Mouse (Mus musculus) duodenum, adult 2 months (tissue): ENCODE data around the gene Olfr1192-ps1. TPM values are rescaled to one million over a fixed set of nuclear protein-coding genes. Genes with fewer than 3 reads are reported as not detected.

ENCODE experiments used
- polyA plus RNA-seq: library from polyadenylated mRNA; depleted of rRNA; stranded (reverse); fragments of >200 nt; gene quantifications from 2 replicates; pipeline ENCODE4 v1.2.3, GENCODE M21; 2012; ENCODE audit warnings: low replicate concordance; rRNA removed

The Olfr1192-ps1 gene
- polyA plus RNA-seq, result not detected in 2 replicates

DNA sequence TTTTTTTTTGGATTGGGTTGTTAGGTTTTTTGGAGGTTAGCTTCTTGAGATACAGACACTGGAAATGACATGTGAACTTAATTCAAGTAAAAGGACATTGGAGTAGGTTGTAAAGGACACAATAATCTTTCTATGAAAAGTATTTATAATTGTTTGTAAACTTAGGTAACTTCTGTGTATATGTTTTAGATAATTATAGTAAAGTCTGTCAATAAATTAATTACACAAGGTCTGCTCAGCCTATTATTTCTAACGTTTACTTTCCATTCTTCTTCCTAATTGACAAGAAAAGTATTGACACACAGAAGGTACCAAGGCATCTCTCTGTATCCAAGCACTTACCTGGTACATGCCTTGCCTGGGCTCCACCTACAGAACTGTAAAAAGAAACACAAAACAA, at the start of gene Olfr1192-ps1:
TSS of gene Olfr1192-ps1 (plus strand) at position 301 of the 400 bp plus-strand sequence.

DNA sequence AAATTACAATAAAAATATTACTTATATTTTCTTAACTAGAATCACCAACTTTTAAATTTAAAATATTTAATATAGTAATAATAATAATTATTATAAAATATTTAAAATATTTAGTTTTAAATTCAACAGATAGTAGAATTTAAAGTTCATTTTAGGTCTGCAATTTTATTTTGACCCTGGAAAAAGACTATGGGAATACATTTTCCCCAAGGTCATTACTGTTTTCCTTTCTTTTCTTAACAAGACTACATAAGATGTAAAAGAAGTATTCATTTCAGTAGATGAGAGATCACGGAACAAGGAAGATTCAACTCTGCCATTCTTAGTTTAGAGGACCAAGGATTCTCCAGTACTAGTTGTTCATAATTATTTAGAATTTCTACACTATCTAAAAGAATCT, 8.1 kb upstream of the Olfr1192-ps1 start, which contains the start of gene Olfr1191-ps1:
TSS of gene Olfr1191-ps1 (plus strand) at position 301 of the 400 bp plus-strand sequence.

DNA sequence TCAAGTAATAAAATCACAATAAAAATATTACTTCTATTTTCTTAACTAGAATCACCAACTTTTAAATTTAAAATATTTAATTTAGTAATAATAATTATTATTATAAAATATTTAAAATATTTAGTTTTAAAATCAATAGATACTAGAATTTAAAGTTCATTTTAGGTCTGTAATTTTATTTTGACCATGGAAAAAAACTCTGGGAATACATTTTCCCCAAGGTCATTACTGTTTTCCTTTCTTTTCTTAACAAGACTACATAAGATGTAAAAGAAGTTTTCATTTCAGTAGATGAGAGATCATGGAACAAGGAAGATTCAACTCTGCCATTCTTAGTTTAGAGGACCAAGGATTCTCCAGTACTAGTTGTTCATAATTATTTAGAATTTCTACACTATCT, 27.0 kb downstream of the Olfr1192-ps1 start, which contains the start of gene Olfr1193:
TSS of gene Olfr1193 (plus strand) at position 301 of the 400 bp plus-strand sequence.

DNA sequence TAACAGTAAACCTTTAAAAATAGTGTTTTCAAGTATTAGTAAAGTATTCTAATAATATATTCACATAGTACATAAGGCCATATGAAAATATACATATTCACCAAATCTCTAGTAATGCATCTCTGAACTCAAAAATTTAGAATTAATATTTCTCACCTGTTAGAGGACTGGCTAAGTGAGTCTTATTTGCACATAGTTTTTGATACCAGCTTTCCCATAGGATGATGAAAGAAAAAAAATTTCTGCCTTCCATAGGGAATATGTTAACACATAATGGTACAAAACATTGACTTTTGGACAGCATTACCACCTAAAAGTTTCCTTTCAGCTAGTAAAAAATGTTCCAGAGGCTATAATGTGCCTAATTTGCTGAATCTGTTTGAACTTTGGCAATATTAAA, 40.8 kb downstream of the Olfr1192-ps1 start, which contains the start of gene Olfr1195:
TSS of gene Olfr1195 (minus strand) at position 101 of the 400 bp plus-strand sequence.

DNA sequence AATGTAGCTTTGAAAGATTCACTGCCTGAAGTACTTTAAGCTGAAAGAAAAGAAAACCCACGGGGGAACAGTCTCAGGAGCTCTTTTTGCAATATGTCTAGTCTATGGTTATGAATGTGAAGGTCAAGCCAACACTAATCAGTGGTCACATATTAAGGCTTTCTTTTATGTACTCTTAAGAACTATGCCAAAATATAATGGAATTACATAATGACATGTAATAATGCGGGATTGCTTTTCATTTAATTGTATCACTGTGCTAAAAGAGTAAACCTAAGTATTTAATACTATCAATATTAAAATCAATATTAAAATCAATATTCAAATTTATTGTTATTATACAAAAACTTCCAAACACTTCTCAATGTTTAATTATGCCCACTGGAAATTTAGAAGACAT, 56.2 kb downstream of the Olfr1192-ps1 start, which contains the start of gene Olfr1196:
TSS of gene Olfr1196 (minus strand) at position 101 of the 400 bp plus-strand sequence.

Other genes with a start within 250 kb of the Olfr1192-ps1 start
- gene Olfr1179, start 242.1 kb upstream of the Olfr1192-ps1 start, polyA plus RNA-seq, result not detected in 2 replicates
- not detected in 2 replicates for gene Olfr1180, start 229.4 kb upstream of the Olfr1192-ps1 start, polyA plus RNA-seq
- not detected in 2 replicates for gene Olfr1181, start 222.3 kb upstream of the Olfr1192-ps1 start, polyA plus RNA-seq
- gene Gm13757, start 199.4 kb upstream of the Olfr1192-ps1 start, polyA plus RNA-seq, result not detected in 2 replicates
- not detected in 2 replicates for gene Olfr1183, start 193.6 kb upstream of the Olfr1192-ps1 start, polyA plus RNA-seq
- gene Olfr1184, start 164.9 kb upstream of the Olfr1192-ps1 start, polyA plus RNA-seq, result not detected in 2 replicates
- gene Olfr1185-ps1, start 155.2 kb upstream of the Olfr1192-ps1 start, polyA plus RNA-seq, result not detected in 2 replicates
- not detected in 2 replicates for gene Olfr1186, start 130.0 kb upstream of the Olfr1192-ps1 start, polyA plus RNA-seq
- gene Olfr1188, start 91.6 kb upstream of the Olfr1192-ps1 start, polyA plus RNA-seq, result not detected in 2 replicates
- not detected in 2 replicates for gene Olfr1189, start 62.1 kb upstream of the Olfr1192-ps1 start, polyA plus RNA-seq
- not detected in 2 replicates for gene Olfr1191-ps1, start 8.0 kb upstream of the Olfr1192-ps1 start, polyA plus RNA-seq
- gene Olfr1193, start 27.1 kb downstream of the Olfr1192-ps1 start, polyA plus RNA-seq, result not detected in 2 replicates
- gene Olfr1195, start 40.7 kb downstream of the Olfr1192-ps1 start, polyA plus RNA-seq, result not detected in 2 replicates
- gene Olfr1196, start 56.1 kb downstream of the Olfr1192-ps1 start, polyA plus RNA-seq, result not detected in 2 replicates
- gene Olfr1197, start 83.9 kb downstream of the Olfr1192-ps1 start, polyA plus RNA-seq, result not detected in 2 replicates
- gene Olfr1198, start 102.9 kb downstream of the Olfr1192-ps1 start, polyA plus RNA-seq, result not detected in 2 replicates
- not detected in 2 replicates for gene Olfr1199, start 112.0 kb downstream of the Olfr1192-ps1 start, polyA plus RNA-seq
- gene Olfr1200, start 122.0 kb downstream of the Olfr1192-ps1 start, polyA plus RNA-seq, result not detected in 2 replicates
- gene Olfr1201, start 144.5 kb downstream of the Olfr1192-ps1 start, polyA plus RNA-seq, result not detected in 2 replicates
- gene Olfr1202, start 166.0 kb downstream of the Olfr1192-ps1 start, polyA plus RNA-seq, result not detected in 2 replicates
- not detected in 2 replicates for gene Olfr1205, start 181.2 kb downstream of the Olfr1192-ps1 start, polyA plus RNA-seq
- not detected in 2 replicates for gene Olfr1204, start 200.8 kb downstream of the Olfr1192-ps1 start, polyA plus RNA-seq
- not detected in 2 replicates for gene Olfr1206, start 214.7 kb downstream of the Olfr1192-ps1 start, polyA plus RNA-seq